Comparison of ENCODE assay signal across 8 mouse cellular contexts in genomic region chrX:136269743-136270392, GRCm38 (mm10). TPM values are rescaled to one million over a fixed set of nuclear protein-coding genes. Genes with fewer than 3 reads are reported as not detected.
DNase-seq lines count a peak whose midpoint lies in the region; ATAC-seq and TF ChIP-seq lines count a peak whose summit lies in the region.
"Not testable (repeated sequence)": the region's sequence is repeated elsewhere in the genome, so short reads cannot be mapped to it uniquely, and the experiment has no call there.

Bex3 (plus strand) TSS chrX:136270253.

- not testable (repeated sequence) for H3K4me1 ChIP-seq in hindbrain, embryonic 16.5 days (ENCODE audit: control insufficient read depth, insufficient read depth, low read depth, low read length); lung, embryonic 15.5 days; neural tube, embryonic 14.5 days (ENCODE audit: control insufficient read depth, insufficient read depth, low read length); thymus, adult 2 months (replicated peaks; ENCODE audit: control insufficient read depth, insufficient read depth, low read length)

- H3K4me2 ChIP-seq in hindbrain, embryonic 16.5 days (ENCODE audit: low read length): peak within 1 kb of the TSS; percentile 59
- H3K4me2 ChIP-seq in lung, embryonic 15.5 days: peak within 1 kb of the TSS; percentile 47
- peak within 1 kb of the TSS; percentile 50 for H3K4me2 ChIP-seq in neural tube, embryonic 14.5 days (ENCODE audit: low read depth, low read length)

- not testable (repeated sequence) for H3K27me3 ChIP-seq in hindbrain, embryonic 16.5 days (replicated peaks; ENCODE audit: control insufficient read depth, insufficient read depth, low read length); lung, embryonic 15.5 days; neural tube, embryonic 14.5 days (ENCODE audit: control insufficient read depth, insufficient read depth, low read length); thymus, adult 2 months (ENCODE audit: control insufficient read depth, insufficient read depth, low read length)

- WGBS in hindbrain, embryonic 16.5 days: 83% methylated on average over 4 of the region's 30 CpGs
- 57% methylated on average over 5 of the region's 30 CpGs for WGBS in lung, embryonic 15.5 days
- WGBS in neural tube, embryonic 14.5 days: 77% methylated on average over 4 of the region's 30 CpGs
- 63% methylated on average over 6 of the region's 30 CpGs for WGBS in thymus, adult 2 months

- H3K9me3 ChIP-seq in hindbrain, embryonic 16.5 days (ENCODE audit: control insufficient read depth, low read length); lung, embryonic 15.5 days; neural tube, embryonic 14.5 days (ENCODE audit: control insufficient read depth, low read length): not testable (repeated sequence)

- peak; percentile 98 for ATAC-seq in hindbrain, embryonic 16.5 days
- peak; percentile 96 for ATAC-seq in lung, embryonic 15.5 days (ENCODE audit: borderline replicate concordance, extremely low read depth, low FRiP score, low TSS enrichment)
- ATAC-seq in neural tube, embryonic 14.5 days (ENCODE audit: low read depth): peak; percentile 98

- peak within 1 kb of the TSS; percentile 46 for H3K4me3 ChIP-seq in hindbrain, embryonic 16.5 days (ENCODE audit: low read length)
- H3K4me3 ChIP-seq in lung, embryonic 15.5 days: peak within 1 kb of the TSS; percentile 47
- H3K4me3 ChIP-seq in neural tube, embryonic 14.5 days (ENCODE audit: low read depth, low read length): peak within 1 kb of the TSS; percentile 34
- peak within 1 kb of the TSS; percentile 42 for H3K4me3 ChIP-seq in thymus, adult 2 months (ENCODE audit: control insufficient read depth, insufficient read depth, low read length)

- H3K9ac ChIP-seq in hindbrain, embryonic 16.5 days (ENCODE audit: low read depth, low read length): peak within 1 kb of the TSS; percentile 65
- peak within 1 kb of the TSS; percentile 42 for H3K9ac ChIP-seq in lung, embryonic 15.5 days
- H3K9ac ChIP-seq in neural tube, embryonic 14.5 days (replicated peaks; ENCODE audit: low read depth, low read length): 0 out of 2 replicates have a peak within 1 kb of the TSS, but pooled peaks have one; percentile 42

- intact Hi-C loops in gastrocnemius, postnatal 14 days (cut with DNase I; ENCODE audit: low total_unique reads): not testable (repeated sequence)

- H3K27ac ChIP-seq in hindbrain, embryonic 16.5 days (ENCODE audit: low read depth, low read length): peak within 1 kb of the TSS; percentile 59
- not testable (repeated sequence) for H3K27ac ChIP-seq in lung, embryonic 15.5 days; thymus, adult 2 months (ENCODE audit: control insufficient read depth, insufficient read depth, low read length)
- H3K27ac ChIP-seq in neural tube, embryonic 14.5 days (ENCODE audit: low read depth, low read length): peak within 1 kb of the TSS; percentile 62; the same call in 1 of the 2 replicates

- DNase-seq in Muller cell, postnatal 12 days (ENCODE audit: inconsistent ontology term): peak; percentile 41
- peak; percentile 66 to 71 for DNase-seq in cerebellum, postnatal 36 days
- DNase-seq in gastrocnemius, postnatal 14 days: peak; percentile 25
- peak; percentile 19 to 71 for DNase-seq in layer of hippocampus, postnatal 14 days (ENCODE audit: low spot score in 2 of 2)
- peak; percentile 49 for DNase-seq in thymus, adult 2 months

- not testable (repeated sequence) for TF ChIP-seq CTCF in thymus, adult 2 months (IDR thresholded peaks at IDR 0.05; ENCODE audit: borderline replicate concordance, control insufficient read depth, extremely low read depth, insufficient read depth, low read length, poor library complexity)

- not testable (repeated sequence) for H3K36me3 ChIP-seq in hindbrain, embryonic 16.5 days (ENCODE audit: control insufficient read depth, insufficient read depth, low read length); lung, embryonic 15.5 days; neural tube, embryonic 14.5 days (ENCODE audit: control insufficient read depth, insufficient read depth, low read length); thymus, adult 2 months (ENCODE audit: control insufficient read depth, insufficient read depth, low read length)

- TF ChIP-seq POLR2A in thymus, adult 2 months (IDR thresholded peaks at IDR 0.05; ENCODE audit: control insufficient read depth, extremely low read depth, insufficient read depth, low read length, poor library complexity): not testable (repeated sequence)

RNA-seq across cellular contexts. Expression of gene Bex3, which starts in this region (rescaled TPM):
- 10 to 100 TPM; 10.1 to 15.4 TPM for total RNA-seq in gastrocnemius, postnatal 14 days (2021)
- 710 and 810 TPM in 2 replicates for polyA plus RNA-seq in hindbrain, embryonic 16.5 days (2015; fragmentation: Nextera tagmentation; extraction: Ambion mirVana)
- 100 to 1,000 TPM; 355 to 394 TPM for total RNA-seq in layer of hippocampus, postnatal 14 days (2021)
- 432 and 477 TPM in 2 replicates for polyA plus RNA-seq in lung, embryonic 15.5 days (2015; fragmentation: Nextera tagmentation; extraction: Ambion mirVana)
- polyA plus RNA-seq in neural tube, embryonic 14.5 days (2014; fragmentation: Nextera tagmentation; extraction: Ambion mirVana): 770 and 849 TPM in 2 replicates
- 46.3 and 55.0 TPM in 2 replicates for polyA plus RNA-seq in thymus, adult 2 months (2012; rRNA removed)

Comparison
In these comparisons a context has a peak if more than half of its experiments do, and no peak if none do; other contexts are left out.
1. RNA of gene Bex3 (total RNA-seq): 355 to 394 TPM in layer of hippocampus, postnatal 14 days; 10.1 to 15.4 TPM in gastrocnemius, postnatal 14 days; every median in the first group is over 10 times any median in the second.
2. Peak in every context shown above with its lines, with median percentiles within 50 percentile points of each other: DNase-seq, ATAC-seq, H3K4me2 ChIP-seq, H3K4me3 ChIP-seq and H3K9ac ChIP-seq.